Mouse (Mus musculus) ovary, adult 18-20 months (tissue): ENCODE measurements around the gene Gm11232.

Experiments
- DNase-seq: peaks from one replicate; pipeline ENCODE4 v3.0.0; 2022; ENCODE audit warnings: low spot score, mixed read lengths

The Gm11232 gene

DNA sequence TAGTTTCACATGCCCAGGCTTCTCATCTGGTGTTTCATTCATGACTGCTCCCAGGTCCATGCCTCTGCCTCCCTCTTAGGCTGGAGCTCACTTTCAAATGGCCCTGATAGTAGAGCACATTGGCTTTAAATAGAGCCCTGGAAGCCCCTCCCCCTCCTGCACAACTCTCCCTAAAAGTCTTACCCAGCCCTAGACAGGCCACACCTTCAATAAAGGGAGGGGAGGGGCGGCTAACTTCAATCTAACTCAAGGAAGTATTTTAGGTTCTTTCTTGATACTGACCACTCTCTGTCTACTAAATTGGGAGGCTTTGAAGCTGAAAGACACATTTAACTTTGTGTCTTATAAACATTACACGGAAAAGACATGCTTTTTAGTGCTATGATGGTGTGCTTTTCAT, at the start of gene Gm11232:
Gm11232 (minus strand) TSS at position 101 of the 400 bp plus-strand sequence.
- DNase-seq: no peak

DNA sequence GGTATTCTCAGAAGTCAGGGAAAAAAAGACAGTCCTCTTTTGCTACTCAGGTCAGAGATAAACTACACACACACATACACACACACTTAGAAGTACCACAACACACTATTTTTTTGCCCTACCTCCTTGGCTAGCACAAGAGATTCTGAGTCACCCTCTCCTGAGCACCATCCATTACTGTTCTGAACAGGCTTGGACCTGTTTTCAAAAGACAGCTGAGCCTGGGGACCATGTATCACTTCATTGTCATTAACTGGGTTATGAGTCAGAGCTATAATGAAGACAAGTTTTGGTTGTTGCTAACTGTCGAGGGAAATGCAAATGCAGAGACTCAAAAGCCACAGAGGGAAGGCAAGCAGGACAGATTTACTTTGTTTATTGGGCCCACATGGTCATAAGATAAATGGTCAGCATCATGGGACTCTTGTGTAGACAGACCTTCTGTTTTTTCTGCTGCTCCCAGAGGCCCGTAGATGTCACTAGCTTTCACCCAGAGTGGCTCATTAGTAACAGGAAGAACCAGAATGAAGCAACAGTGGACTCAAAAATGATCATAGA, 48.3 kb upstream of the Gm11232 start:
- no peak for DNase-seq

GRCm38 (mm10) chr4:71765529-71765928, 7.8 kb upstream of the Gm11232 start:
- no peak for DNase-seq

DNA sequence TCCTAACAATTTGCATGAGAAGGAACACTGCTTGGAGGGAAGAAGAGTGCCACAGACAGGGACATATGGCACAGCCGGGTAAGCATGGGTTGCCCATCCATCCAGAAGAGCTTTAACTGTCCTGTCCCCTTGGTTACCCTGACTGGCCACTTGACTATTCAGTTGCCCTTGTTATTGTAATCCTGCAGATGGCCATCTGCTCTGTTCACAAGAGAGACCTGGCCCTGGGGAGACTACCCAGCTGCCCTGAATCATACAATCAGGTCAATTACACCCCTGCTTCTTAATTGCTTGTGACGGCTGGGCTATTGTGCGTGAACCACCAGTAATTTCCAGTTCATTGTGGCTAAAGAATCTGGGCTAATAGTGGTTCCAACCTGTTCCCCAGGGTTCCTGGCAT, 7.3 kb upstream of the Gm11232 start:
- no peak for DNase-seq

DNA sequence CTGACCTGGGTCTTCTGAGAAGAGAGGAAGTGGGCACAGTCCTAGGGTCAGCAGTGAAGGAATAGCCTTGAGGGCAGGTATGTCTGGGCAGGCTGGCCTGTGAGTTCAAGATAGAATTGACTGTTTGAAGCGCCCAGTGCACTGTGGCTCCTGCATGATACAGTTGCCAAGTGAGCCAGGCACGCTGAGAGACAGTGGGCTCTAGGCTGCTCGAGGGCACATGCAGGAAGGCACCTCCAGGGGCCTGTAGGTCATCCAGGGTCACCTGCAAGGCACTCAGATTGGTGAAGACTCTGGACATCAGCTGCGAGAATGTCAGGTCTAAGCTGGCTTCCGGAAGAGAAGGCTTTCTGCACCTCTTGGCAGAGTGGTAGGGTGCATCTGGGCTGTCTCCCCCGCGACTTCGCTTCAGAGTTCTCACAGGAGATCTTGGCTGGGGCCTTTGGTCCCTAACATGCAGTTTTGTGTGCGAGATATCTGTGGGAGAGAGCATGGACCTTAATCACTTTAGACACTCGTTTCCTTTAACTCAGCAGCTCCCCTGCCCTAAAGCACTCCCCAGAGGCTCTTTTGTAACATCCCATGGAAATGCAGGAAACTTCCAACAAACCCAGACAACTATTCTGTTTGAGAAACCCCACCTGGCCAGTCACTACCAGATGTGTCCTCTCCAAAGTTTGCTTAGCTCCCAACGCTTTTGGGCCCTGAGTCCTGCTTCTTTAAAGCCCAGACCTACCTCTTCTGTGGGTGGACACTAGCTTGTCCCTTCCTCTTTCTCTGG, 1.1 kb downstream of the Gm11232 start:
- DNase-seq: peak; percentile 3

- DNase-seq: no peak
These were observed 12.0 kb downstream of the Gm11232 start for GRCm38 (mm10) chr4:71745741-71746140.

DNA sequence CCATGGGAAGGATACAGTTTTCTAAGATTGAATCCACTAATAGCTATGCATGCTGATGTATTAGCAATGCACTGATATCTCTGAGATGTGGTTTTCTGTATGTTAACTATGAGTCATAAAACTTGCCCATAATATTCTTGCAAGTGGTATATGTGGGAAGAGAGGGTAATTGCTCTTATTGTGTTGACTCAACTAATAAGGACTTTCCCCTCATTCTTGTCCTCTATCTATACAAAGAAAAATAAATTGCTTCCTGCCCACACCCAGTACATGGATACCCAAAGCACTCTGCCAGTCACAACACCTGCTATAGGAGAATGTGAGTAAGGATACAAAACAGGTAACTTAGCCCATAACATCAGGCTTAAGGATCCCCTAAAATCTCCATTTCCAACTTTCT, 21.2 kb downstream of the Gm11232 start:
- no peak for DNase-seq

DNA sequence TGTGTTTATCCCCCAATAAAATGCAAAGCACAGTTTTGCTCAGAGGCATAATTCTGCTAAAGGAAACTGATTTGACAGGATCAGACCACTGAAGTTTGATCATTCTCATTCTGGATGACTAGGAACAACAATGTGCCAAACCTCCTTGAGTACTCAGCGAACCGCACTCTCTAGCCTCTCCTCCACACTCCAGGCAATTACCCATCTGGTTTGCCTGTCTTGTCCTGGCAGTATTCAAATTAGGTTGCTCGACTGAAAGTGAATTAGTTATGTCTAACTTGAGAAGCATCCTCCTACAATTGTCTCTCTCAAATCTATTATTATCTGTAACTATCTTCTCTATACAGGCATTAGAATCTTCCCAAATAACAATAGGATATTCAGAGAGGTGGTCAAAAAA, 22.5 kb downstream of the Gm11232 start:
- no peak for DNase-seq

GRCm38 (mm10) chr4:71729401-71729800, 28.4 kb downstream of the Gm11232 start:
- DNase-seq: no peak

DNA sequence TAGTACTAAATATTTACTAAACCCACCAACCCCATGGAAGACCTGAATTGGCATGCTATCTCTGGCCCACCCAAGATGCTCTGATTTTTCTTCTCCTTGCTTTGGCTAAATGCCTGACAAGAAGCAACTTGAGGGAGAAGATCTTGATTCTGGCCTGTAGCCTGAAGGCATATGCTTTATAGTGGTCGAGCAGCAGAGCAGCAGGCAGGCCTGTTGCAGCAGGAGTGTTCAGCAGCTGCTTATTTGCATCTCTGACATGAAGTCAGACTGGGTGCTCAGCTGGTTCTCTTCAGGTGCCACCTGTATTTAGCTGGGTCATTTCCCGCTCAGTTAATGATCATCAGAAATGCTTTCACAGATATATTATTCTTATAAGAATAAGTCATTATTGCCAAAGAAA, 30.2 kb downstream of the Gm11232 start:
- no peak for DNase-seq

- no peak for DNase-seq
These were observed 30.7 kb downstream of the Gm11232 start for GRCm38 (mm10) chr4:71727056-71727455.

DNA sequence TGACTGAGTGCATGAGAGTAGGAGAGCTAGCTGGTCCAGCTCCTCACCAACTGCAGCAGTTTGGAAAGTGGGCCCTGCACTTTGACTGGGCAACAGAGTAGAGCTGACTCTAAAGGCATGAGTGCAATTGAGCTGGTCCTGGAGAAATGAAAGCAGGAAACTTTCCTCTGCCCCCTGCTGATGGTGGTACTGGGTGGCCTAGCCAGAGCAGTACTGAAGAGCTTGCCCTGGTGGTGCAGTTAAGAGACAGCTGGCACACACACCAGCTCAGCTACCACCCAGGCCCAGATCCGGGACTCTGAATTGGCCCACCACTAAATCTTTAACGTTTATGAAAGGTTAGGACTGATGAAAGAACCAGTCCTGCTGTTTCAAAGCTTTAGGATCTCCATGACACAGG, 31.9 kb downstream of the Gm11232 start:
- no peak for DNase-seq
